Mouse (Mus musculus): ENCODE results near the gene Tpbgl.

GRCm38 (mm10) chr7:99603875-99604662, 22.8 kb downstream of the Tpbgl start:
- no peak for TF ChIP-seq CTCF (IDR thresholded peaks at IDR 0.05; ENCODE audit: low read depth)
- TF ChIP-seq EP300 (IDR thresholded peaks at IDR 0.05; ENCODE audit: low read depth) = no peak
